Mouse (Mus musculus): Measurements from ENCODE around the gene Nradd. TPM values are rescaled to one million over a fixed set of nuclear protein-coding genes. Genes with fewer than 3 reads are reported as not detected.

The Nradd gene
- total RNA-seq, 2 experiments from 2014 or later: 11.0 to 14.0 TPM

- DNase-seq (ENCODE audit: low spot score in 2 of 2): peak; percentile 90 to 92
Measured at GRCm38 (mm10) chr9:110653655-110654461, 29.6 kb upstream of the Nradd start, which contains the start of gene Nbeal2. Nbeal2 (minus strand) TSS chr9:110654161.

GRCm38 (mm10) chr9:110652963-110653654 is 28.9 kb upstream of the Nradd start:
- no peak for DNase-seq (ENCODE audit: low spot score in 2 of 2)

DNA sequence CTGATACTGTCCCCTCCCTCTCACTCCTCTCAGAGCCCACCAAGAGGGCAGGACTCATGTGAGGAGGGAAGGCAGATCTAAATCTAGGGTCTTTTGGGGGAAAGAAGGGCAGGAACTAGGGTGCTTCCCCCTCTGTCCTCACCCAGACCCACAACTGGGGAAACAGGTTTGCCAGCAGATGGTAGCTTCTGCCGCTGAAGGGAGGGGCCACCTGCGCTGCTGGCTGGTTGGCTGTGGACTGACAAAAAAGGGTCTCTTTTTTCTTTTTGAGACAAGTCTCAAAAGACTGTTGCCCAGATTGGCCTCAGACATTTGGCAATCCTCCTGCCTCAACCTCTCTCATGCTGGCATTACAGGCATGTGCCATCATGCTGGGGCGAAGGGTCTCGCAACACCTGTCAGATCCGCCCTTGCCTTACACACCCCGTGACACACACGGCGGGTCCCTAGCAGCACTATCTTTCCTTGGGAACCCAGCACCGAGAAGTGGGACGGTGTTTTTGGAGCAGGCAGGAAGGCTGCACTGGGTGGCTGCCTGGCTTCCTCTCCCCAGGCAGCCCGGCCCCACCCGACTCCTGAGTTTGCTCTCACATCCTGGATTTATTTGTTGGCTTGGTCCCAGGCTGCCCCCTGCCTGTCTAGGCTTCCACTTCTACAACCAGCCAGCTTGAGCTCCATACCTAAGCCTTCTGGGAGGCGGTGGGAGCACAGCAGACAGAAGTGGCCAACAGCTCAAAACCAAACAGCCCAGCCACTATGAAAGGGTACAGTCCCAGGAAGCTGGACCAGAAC is 27.9 kb upstream of the Nradd start:
- DNase-seq (ENCODE audit: low spot score in 2 of 2): no peak

DNA sequence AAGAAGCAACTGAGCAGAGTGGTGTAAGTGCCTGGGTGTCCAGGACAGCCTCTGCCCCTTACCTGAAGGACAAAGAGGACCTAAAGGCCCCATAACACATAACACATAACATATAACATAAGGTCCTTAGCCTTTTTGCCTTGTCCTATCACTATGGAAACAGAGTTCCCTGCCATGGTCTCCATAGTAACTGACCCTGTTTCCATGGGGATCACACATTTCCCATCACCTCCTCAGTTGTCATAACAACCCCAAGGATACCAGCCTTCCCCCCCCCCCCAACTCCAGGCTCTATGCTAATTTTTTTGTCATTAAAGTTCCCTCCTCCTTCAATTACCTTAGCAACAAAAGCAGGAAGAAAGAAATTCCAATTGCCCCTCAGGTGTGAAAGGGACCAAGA is 25.5 kb upstream of the Nradd start:
- no peak for DNase-seq (ENCODE audit: low spot score in 2 of 2)

- no peak for DNase-seq (ENCODE audit: low spot score in 2 of 2)
Measured at GRCm38 (mm10) chr9:110645219-110645618, 21.0 kb upstream of the Nradd start.

GRCm38 (mm10) chr9:110644295-110644694 is 20.0 kb upstream of the Nradd start:
- DNase-seq (ENCODE audit: low spot score in 2 of 2): no peak

DNA sequence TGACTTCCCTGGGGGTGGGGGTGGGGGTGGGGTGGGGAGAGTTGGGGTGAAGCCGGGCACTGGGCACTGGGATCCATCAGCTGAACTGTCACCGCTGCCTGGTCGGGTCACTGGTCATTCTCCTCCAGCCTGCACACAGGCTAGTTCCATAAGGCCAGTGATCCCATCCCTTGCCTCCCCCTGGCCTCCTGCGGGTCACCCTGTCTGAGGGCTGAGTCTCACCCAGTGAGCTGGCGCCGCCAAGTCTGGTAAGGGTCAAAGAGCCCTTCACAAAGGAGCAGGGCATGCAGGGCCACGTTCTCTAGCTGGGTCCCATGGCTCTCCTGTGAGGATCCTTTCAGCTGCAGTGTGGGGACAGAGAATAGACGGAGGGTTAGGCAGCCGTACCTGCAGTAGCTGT is 19.5 kb upstream of the Nradd start:
- no peak for DNase-seq (ENCODE audit: low spot score in 2 of 2)

- no peak for DNase-seq (ENCODE audit: low spot score in 2 of 2)
Measured at GRCm38 (mm10) chr9:110642812-110643524, 18.7 kb upstream of the Nradd start.

GRCm38 (mm10) chr9:110641006-110641405 is 16.8 kb upstream of the Nradd start:
- no peak for DNase-seq (ENCODE audit: low spot score in 2 of 2)

DNA sequence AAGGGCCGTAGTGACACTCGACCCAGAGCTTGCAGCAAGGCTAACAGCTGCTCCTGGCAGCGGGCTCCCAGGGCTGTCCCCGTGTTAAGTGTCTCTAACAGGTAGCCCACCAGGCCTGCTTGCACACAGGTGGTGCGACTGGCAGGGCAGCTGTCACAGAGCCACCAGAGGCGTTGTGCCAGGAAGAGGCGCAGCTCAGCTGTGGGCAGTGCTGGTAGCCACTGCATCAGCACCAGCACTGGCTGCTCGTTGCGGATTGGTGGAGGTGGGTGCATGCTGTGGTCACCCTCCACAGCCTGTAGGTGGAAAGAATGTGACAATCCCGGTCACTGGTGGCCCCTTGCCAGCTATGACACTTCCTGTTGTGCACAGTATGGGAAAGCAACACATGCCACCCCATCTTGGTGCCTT is 14.4 kb upstream of the Nradd start:
- no peak for DNase-seq (ENCODE audit: low spot score in 2 of 2)

GRCm38 (mm10) chr9:110635225-110635624 is 11.0 kb upstream of the Nradd start:
- DNase-seq (ENCODE audit: low spot score in 2 of 2): peak; percentile 95 to 97

DNA sequence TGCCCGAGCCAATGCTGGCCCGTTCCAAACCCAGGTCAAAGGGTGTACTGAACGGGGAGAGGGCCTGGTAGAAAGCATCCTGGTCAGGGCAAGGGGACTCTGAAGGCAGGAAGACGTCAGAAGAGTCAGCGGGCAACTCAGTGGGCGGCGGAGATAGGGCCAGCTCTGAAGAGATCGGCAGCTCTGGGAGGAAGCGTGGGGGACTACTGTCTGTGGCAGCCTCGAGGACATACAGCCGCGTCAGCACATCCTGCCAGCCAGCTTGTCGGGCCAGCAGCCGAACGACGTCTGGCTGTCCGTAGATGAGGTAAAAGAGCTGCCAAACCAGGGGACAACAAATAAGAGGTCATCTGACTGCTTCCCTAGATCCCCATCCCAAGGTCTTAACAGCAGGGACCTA is 9.6 kb upstream of the Nradd start:
- no peak for DNase-seq (ENCODE audit: low spot score in 2 of 2)

- no peak for DNase-seq (ENCODE audit: low spot score in 2 of 2)
Measured at GRCm38 (mm10) chr9:110632671-110633070, 8.4 kb upstream of the Nradd start.

DNA sequence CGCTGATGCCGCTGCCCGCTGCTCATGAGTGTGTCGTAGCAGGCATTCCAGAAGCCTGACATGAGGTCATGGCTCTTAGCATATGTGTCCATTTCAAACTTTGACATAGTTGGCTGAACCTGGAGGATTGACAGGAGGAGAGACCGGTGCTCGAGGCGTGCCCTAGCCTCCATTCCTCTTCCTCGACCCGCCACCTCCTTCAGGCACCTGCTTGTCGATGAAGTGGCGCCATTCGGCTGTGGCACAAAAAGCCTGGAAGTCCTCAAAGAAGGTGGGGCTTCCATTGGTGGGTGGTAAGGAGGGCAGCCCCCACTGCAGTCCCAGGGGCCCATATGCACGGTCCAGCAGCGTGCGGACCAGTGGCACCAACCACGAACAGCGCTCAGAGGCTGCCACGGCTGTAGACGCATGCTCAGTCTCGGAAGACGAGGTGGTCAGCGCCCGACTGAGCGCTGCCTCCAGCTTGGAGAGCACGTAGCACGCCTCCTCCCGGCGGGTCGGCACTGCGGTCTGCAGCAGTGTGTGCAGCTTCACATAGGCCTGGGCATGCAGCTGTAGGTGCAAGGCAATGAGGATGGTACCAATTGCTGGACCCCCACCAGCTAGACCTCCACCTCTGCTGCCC is 7.5 kb upstream of the Nradd start:
- DNase-seq (ENCODE audit: low spot score in 2 of 2): no peak

DNA sequence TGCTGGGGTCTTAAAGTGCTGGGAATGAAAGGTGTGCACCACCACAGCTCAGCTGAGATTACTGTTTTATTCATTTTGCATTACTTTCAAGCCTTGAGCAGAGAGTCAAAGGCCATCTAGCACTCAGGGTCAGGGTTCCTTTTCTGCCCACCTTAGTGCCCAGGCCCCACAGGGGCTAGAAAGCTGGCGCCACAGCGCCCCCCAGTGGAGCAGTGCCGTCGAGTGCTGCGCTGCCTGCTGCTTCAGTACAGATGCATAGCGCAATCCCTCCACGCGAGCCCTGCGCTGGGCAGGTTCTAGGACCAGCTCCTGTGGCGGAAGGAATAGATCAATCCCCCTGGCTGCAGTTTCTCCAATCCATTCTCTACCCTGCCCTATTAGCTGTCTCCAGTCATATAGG is 6.9 kb upstream of the Nradd start:
- DNase-seq (ENCODE audit: low spot score in 2 of 2): peak; percentile 45 to 76

- no peak for DNase-seq (ENCODE audit: low spot score in 2 of 2)
Measured at GRCm38 (mm10) chr9:110630171-110630570, 5.9 kb upstream of the Nradd start.

- DNase-seq (ENCODE audit: low spot score in 2 of 2): no peak
Measured at GRCm38 (mm10) chr9:110625350-110625908, 1.2 kb upstream of the Nradd start.

- peak in 1 of 2 experiments; percentile 12 for DNase-seq (ENCODE audit: low spot score in 2 of 2)
Measured at GRCm38 (mm10) chr9:110623416-110624195, 646 bp downstream of the Nradd start.

- DNase-seq (ENCODE audit: low spot score in 2 of 2): peak in 1 of 2 experiments; percentile 20
Measured at GRCm38 (mm10) chr9:110622621-110623219, 1.5 kb downstream of the Nradd start.

All from adrenal gland, adult 18-20 months (tissue).